Mouse (Mus musculus) E14TG2a.4 (cell line): ENCODE measurements at regions not wholly inside any gene's neighbourhood (a gene's known extent, or its start where the extent isn't known, plus 50 kb on each side); places are given as distances from the start of the nearest gene placed in this dataset.

Experiments used
- CTCF ChIP-seq: conservative IDR thresholded peaks from 2 replicates; pipeline ENCODE4 v1.5.1; 2014; ENCODE audit warnings: low read length
- NANOG ChIP-seq: IDR thresholded peaks from 2 replicates; pipeline ENCODE4 v1.6.1; 2014; ENCODE audit warnings: borderline replicate concordance, low read length, mixed read lengths
- POU5F1 ChIP-seq: IDR thresholded peaks from 2 replicates; pipeline ENCODE4 v1.6.1; 2014; ENCODE audit warnings: low read length, borderline replicate concordance

DNA sequence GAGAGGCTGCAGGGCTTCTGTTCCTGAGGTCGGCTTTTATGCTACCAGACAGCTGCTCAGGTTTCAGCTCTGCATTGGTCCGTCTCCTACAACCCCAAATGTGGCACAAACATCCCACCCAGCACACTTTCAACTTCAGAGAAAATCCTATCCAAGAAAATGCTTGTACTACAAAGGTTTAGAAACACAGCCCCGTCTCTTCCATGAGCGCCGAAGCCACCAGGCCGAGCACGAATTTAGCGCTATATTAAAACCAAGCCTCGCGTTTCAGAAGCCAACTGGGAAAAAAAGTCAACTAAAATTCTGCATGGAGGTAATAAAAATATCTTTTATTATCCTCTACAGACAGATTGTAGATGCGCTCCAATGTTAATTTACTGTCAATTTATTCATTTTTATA lies 198.4 kb downstream of the Rpap3 start:
- no peak for TF ChIP-seq CTCF
- no peak for TF ChIP-seq POU5F1
- TF ChIP-seq NANOG = no peak
